Mouse (Mus musculus) heart, postnatal 0 days (tissue): ENCODE measurements around the gene Il21.

Experiments
- CTCF ChIP-seq: IDR thresholded peaks from 2 replicates; pipeline ENCODE4 v1.5.1; 2016; ENCODE audit warnings: antibody characterized with exemption, control low read depth, low read depth
- EP300 ChIP-seq: IDR thresholded peaks from 2 replicates; pipeline ENCODE4 v1.6.1; 2016; ENCODE audit warnings: antibody characterized with exemption, low read depth

DNA sequence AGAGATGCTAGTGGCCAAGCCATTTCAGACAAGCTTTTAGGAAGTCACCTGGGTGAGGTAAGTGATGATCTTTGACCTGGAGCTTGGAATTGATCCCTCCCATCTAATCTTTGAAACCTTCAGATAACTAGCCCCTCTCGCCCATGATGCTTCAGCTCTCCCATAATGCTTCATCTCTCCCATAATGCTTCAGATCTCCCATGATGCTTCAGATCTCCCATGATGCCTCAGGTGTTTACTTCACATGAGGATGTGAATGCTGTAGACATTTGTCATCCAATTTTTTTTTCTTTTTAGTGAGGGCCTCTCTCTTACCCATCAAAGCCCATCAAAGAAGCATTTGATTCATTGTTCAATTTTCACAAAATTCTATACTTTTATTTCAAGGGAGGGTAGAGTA lies 46.9 kb downstream of the Il21 start:
- TF ChIP-seq EP300: no peak
- TF ChIP-seq CTCF: no peak
